Mouse (Mus musculus): Measurements from ENCODE around the gene Krt78.
"Not testable (repeated sequence)": the region's sequence is repeated elsewhere in the genome, so short reads cannot be mapped to it uniquely, and the experiment has no call there.

Gene Krt78

DNA sequence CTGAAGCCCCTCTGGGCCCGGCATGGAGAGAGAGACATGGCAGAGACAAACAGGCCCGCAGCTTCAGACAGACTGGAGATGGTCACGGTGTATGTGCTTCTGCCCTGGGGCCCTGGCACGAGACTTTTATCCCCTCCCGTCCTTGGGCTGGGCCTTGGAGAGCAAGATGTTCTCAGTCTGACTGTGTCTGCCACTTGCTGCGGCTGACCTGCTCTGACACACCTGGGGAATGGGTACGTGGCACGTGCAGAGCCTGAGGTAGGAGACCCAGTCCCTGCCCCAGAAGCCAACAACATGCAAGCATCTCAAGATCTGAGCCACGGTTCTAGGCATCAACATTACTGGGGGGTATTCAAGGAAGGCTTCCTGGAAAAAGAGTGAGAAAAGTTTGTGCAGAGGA is at the start of gene Krt78:
Gene Krt78, minus strand, starts transcription at position 101 of the 400 bp plus-strand sequence.
- TF ChIP-seq CTCF (conservative IDR thresholded peaks at IDR 0.05; ENCODE audit: low read length) (no peak), NANOG (IDR thresholded peaks at IDR 0.05; ENCODE audit: borderline replicate concordance, low read length) (no peak), POU5F1 (IDR thresholded peaks at IDR 0.05; ENCODE audit: borderline replicate concordance, low read length) (no peak)
- H3K4me3 ChIP-seq (replicated peaks; ENCODE audit: low read length): no peak within 1 kb of the TSS
- no peaks in the 10 kb centered on the region for H3K4me1 ChIP-seq (replicated peaks; ENCODE audit: low read depth, low read length)
- no peaks in the 10 kb centered on the region for H3K9me3 ChIP-seq (ENCODE audit: low read length)
- peaks cover 23% of the 10 kb centered on the region for H3K27me3 ChIP-seq (ENCODE audit: insufficient read depth, low read length)
- no peaks in the 10 kb centered on the region for H3K36me3 ChIP-seq (ENCODE audit: insufficient read depth, low read length)

DNA sequence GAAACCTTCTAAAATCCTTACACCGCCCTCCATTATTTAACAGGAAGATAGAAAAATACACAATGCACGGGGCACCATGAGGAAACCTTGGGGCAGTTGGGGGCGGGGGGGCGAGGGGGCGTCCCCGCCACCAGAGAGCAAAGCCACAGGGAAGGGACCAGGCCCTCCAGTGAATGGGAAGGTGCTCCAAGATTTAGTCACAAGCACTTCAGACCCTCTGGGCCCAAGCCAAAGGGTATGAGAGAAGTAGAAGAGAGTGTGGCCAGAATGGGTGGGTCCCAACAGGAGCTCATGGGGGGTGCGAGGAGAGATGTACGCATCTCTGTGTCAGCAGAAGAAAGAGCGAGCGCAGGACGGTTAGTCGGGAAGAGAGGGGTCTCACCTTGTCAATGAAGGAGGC is 49.4 kb upstream of the Krt78 start:
- Histone ChIP-seq H3K4me1 (replicated peaks; ENCODE audit: low read depth, low read length) (peaks cover 82% of the 10 kb centered on the region), H3K36me3 (ENCODE audit: insufficient read depth, low read length) (no peaks in the 10 kb centered on the region), H3K4me3 (replicated peaks; ENCODE audit: low read length) (peak overlapping the region; percentile 68), H3K27me3 (ENCODE audit: insufficient read depth, low read length) (peaks cover 81% of the 10 kb centered on the region), H3K9me3 (ENCODE audit: low read length) (no peaks in the 10 kb centered on the region)
- TF ChIP-seq NANOG (IDR thresholded peaks at IDR 0.05; ENCODE audit: borderline replicate concordance, low read length) (no peak), POU5F1 (IDR thresholded peaks at IDR 0.05; ENCODE audit: borderline replicate concordance, low read length) (no peak), CTCF (conservative IDR thresholded peaks at IDR 0.05; ENCODE audit: low read length) (no peak)

DNA sequence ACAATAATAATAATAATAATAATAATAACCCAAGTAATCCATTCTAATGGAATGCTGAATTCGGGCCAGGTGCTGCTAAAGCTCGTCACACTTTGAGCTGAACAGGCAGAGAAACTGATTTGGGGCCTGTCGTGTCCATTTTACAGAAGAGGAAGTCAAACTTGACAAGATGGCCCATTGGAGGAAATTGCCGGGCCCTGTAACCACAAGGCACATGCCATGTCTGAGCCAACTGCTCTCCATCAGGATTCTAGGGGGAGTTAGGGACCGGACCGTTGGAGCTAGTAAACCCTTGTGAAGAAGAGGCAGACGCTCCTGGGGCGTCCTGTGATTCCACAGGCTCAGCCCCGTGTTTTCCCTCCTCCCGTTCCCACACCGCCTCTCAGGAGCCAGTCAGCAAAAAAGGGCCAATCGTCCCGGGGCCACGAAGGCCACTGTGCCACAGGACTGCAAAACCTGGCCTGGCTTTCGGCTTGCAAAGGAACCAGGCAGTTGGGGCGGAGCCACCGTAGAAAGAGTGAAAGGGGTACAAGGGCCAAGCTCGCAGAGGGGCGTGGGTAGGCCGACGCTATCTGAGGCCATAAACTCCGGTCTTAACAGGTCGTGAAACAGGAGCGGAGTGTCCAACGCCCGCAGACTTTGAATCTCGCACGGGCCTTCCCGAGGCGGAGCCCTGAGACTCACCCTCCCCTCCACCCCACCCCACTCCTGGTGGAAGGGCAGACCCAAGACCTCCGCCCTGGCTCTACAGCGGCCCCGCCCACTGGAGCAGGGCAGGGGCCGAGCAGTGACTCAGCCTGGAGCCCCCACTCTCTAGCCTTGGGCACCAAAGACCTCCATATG is 48.8 kb upstream of the Krt78 start:
- no peaks in the 10 kb centered on the region for H3K36me3 ChIP-seq (ENCODE audit: insufficient read depth, low read length)
- H3K4me3 ChIP-seq (replicated peaks; ENCODE audit: low read length): peak overlapping the region; percentile 68
- peaks cover 77% of the 10 kb centered on the region for H3K27me3 ChIP-seq (ENCODE audit: insufficient read depth, low read length)
- TF ChIP-seq NANOG (IDR thresholded peaks at IDR 0.05; ENCODE audit: borderline replicate concordance, low read length): no peak
- TF ChIP-seq CTCF (conservative IDR thresholded peaks at IDR 0.05; ENCODE audit: low read length): no peak
- no peak for TF ChIP-seq POU5F1 (IDR thresholded peaks at IDR 0.05; ENCODE audit: borderline replicate concordance, low read length)
- peaks cover 84% of the 10 kb centered on the region for H3K4me1 ChIP-seq (replicated peaks; ENCODE audit: low read depth, low read length)
- H3K9me3 ChIP-seq (ENCODE audit: low read length): no peaks in the 10 kb centered on the region

DNA sequence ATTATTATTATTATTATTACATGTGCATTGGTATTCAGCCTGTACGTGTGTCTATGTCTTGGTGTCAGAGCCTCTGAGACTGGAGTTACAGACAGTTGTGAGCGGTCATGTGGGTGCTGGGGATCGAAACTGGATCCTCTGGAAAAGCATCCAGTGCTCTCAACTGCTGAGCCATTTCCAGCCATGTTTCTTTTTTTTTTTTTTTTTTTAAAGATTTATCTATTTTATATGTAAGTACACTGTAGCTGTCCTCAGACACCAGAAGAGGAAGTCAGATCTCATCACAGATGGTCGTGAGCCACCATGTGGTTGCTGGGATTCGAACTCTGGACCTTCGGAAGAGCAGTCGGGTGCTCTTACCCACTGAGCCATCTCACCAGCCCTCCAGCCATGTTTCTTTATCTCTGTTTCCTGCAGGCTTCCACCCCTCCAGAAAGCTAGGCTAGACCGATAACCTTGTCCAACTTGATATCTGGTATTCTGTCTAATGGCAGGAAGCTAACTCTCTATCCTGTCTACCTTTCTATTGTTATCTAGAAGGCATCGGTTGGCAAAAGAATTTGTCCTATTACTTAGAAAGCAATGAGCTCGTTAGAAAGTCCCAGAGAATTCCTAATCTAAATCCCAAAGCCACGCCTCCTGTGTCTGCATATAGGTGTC is 45.7 kb upstream of the Krt78 start:
- Histone ChIP-seq H3K4me3 (replicated peaks; ENCODE audit: low read length) (no peak overlapping the region), H3K9me3 (ENCODE audit: low read length) (peaks cover 11% of the 10 kb centered on the region), H3K4me1 (replicated peaks; ENCODE audit: low read depth, low read length) (peaks cover 59% of the 10 kb centered on the region), H3K36me3 (ENCODE audit: insufficient read depth, low read length) (no peaks in the 10 kb centered on the region), H3K27me3 (ENCODE audit: insufficient read depth, low read length) (peaks cover 56% of the 10 kb centered on the region)
- TF ChIP-seq CTCF (conservative IDR thresholded peaks at IDR 0.05; ENCODE audit: low read length) (no peak), POU5F1 (IDR thresholded peaks at IDR 0.05; ENCODE audit: borderline replicate concordance, low read length) (no peak)

DNA sequence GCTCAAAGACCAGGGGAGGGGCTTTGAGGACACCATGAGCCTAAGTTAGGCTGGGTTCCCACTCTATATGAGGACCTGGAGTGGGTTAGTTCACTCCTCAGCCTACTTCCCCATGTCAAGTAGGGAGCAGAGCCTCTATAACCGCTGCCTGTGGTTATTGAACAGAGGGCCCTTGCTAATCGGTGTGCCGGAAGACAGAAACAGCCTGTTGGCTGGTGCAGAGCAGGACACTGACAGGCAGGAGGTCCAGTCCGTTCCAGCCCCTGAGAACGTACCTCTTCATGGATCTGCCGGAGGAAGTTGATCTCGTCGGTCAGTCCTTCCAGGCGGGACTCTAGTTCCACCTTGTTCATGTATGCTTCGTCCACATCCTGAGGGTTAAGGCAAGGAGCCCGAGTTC is 45.1 kb upstream of the Krt78 start:
- no peak overlapping the region for H3K4me3 ChIP-seq (replicated peaks; ENCODE audit: low read length)
- peaks cover 49% of the 10 kb centered on the region for H3K27me3 ChIP-seq (ENCODE audit: insufficient read depth, low read length)
- peaks cover 52% of the 10 kb centered on the region for H3K4me1 ChIP-seq (replicated peaks; ENCODE audit: low read depth, low read length)
- H3K36me3 ChIP-seq (ENCODE audit: insufficient read depth, low read length): no peaks in the 10 kb centered on the region
- TF ChIP-seq NANOG (IDR thresholded peaks at IDR 0.05; ENCODE audit: borderline replicate concordance, low read length) (no peak), POU5F1 (IDR thresholded peaks at IDR 0.05; ENCODE audit: borderline replicate concordance, low read length) (no peak)
- peaks cover 13% of the 10 kb centered on the region for H3K9me3 ChIP-seq (ENCODE audit: low read length)

DNA sequence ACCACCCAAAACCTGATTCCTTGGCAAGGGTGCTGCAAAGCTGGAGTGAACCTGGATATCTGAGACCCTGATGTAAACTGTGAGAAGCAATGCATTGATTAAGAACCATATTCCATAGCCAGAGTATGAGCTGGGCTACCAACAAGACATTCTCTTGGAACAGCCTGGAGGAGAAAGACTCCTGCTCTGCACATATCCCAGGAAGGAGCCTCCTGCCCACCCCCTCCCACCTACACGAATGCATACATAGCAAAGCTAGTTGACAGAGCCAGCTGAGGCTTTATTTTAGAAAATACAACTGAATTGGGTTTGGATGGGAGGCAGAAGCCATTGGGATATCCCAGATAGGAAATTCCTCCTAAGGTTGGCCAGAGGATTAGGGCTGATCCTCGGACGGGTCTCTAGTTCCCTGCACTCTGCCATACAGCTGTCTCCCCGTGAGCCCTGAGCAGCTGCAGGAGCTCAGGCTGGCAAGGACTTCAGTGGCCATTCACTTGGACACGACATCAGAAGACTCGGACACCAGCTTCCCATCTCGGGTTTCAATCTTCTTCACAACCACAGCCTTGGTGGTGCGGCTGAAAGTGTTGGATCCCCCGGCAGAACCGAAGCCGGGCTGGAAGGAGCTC is 42.5 kb upstream of the Krt78 start:
- Histone ChIP-seq H3K9me3 (ENCODE audit: low read length) (peaks cover 16% of the 10 kb centered on the region), H3K27me3 (ENCODE audit: insufficient read depth, low read length) (peaks cover 27% of the 10 kb centered on the region), H3K4me1 (replicated peaks; ENCODE audit: low read depth, low read length) (peaks cover 28% of the 10 kb centered on the region)
- not testable (repeated sequence) for H3K36me3 ChIP-seq (ENCODE audit: insufficient read depth, low read length); H3K4me3 ChIP-seq (replicated peaks; ENCODE audit: low read length)

DNA sequence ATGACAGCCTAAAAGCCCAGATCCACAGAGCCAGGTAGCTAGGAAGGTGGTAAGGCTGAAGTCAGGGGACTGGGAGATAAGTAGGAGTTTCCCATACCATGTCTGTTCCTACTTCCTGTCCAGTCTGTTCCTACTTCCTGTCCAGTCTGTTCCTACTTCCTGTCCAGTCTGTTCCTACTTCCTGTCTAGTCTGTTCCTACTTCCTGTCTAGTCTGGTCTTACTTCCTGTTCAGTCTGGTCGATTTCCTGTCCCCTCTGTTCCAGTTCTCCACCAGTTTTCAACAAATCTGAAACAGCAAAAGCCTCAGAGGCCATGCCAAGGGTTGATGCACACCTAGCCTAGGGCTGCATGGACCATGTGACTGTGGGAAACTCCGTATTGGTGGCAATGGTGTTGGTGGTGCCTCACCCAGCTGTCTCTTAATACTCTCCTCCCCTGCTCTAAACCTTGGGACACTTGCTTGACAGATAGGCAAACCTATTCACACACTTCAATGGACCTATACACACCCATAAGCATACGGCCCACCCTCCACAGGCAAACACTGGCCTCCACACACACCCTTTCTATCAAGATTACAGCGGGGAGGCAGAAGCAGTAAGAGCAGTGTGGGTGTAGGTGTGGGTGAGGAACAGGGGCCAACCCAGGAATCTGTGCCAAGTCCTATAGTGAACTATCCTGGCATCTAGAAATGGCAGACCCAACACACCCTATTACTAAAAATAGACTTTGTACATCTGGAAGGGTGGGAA is 41.6 kb upstream of the Krt78 start:
- Histone ChIP-seq H3K9me3 (ENCODE audit: low read length) (peaks cover 16% of the 10 kb centered on the region), H3K27me3 (ENCODE audit: insufficient read depth, low read length) (peaks cover 21% of the 10 kb centered on the region), H3K36me3 (ENCODE audit: insufficient read depth, low read length) (no peaks in the 10 kb centered on the region), H3K4me3 (replicated peaks; ENCODE audit: low read length) (no peak overlapping the region), H3K4me1 (replicated peaks; ENCODE audit: low read depth, low read length) (peaks cover 35% of the 10 kb centered on the region)
- TF ChIP-seq CTCF (conservative IDR thresholded peaks at IDR 0.05; ENCODE audit: low read length): no peak
- TF ChIP-seq NANOG (IDR thresholded peaks at IDR 0.05; ENCODE audit: borderline replicate concordance, low read length): no peak
- TF ChIP-seq POU5F1 (IDR thresholded peaks at IDR 0.05; ENCODE audit: borderline replicate concordance, low read length): no peak

DNA sequence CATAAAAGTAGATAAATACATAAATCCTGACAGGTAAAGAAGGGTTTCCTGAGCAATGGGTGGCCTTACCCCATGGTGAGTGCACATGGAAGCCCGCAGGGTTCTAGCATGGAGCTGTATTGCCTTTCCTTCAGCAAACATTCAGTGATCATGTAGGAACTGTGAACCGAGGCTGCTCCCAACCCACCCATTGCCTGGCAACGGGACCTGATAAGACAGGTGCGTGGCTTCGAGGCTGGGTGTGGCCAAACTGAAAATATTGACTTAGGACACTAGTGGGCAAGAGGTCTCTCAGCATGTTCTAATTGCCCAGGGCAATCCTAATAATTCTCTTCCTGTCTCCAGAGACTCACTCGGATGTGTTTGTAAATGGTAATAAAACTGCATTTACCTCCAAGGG is 40.3 kb upstream of the Krt78 start:
- H3K9me3 ChIP-seq (ENCODE audit: low read length): peaks cover 16% of the 10 kb centered on the region

More for the DNA sequence above, 40.3 kb upstream of the Krt78 start:
- H3K36me3 ChIP-seq (ENCODE audit: insufficient read depth, low read length): no peaks in the 10 kb centered on the region
- peaks cover 18% of the 10 kb centered on the region for H3K27me3 ChIP-seq (ENCODE audit: insufficient read depth, low read length)
- H3K4me1 ChIP-seq (replicated peaks; ENCODE audit: low read depth, low read length): peaks cover 30% of the 10 kb centered on the region
- H3K4me3 ChIP-seq (replicated peaks; ENCODE audit: low read length): no peak overlapping the region
- TF ChIP-seq POU5F1 (IDR thresholded peaks at IDR 0.05; ENCODE audit: borderline replicate concordance, low read length) (no peak), CTCF (conservative IDR thresholded peaks at IDR 0.05; ENCODE audit: low read length) (no peak)

Data from E14TG2a.4 (cell line).